8 mouse cellular contexts compared by ENCODE assay signal in genomic region chr6:128090985-128091832, GRCm38 (mm10). TPM values are rescaled to one million over a fixed set of nuclear protein-coding genes. Genes with fewer than 3 reads are reported as not detected.
DNase-seq lines count a peak whose midpoint lies in the region; ATAC-seq and TF ChIP-seq lines count a peak whose summit lies in the region.

No protein-coding gene starts in this region.

- no peak for TF ChIP-seq EP300 in liver, embryonic 14.5 days (IDR thresholded peaks at IDR 0.05; ENCODE audit: low read depth)

- TF ChIP-seq CTCF in brain, embryonic 14.5 days (IDR thresholded peaks at IDR 0.05; ENCODE audit: borderline replicate concordance, extremely low read depth, insufficient read depth, insufficient read length), result peak; percentile 92
- peak; percentile 86 for TF ChIP-seq CTCF in liver, embryonic 14.5 days (IDR thresholded peaks at IDR 0.05; ENCODE audit: low read depth)

- peak overlapping the region; percentile 76 for H3K27ac ChIP-seq in forebrain, embryonic 10.5 days
- H3K27ac ChIP-seq in hindbrain, embryonic 15.5 days (replicated peaks), result peak overlapping the region; percentile 28; the same call in 1 of the 2 replicates
- no peak overlapping the region for H3K27ac ChIP-seq in liver, embryonic 14.5 days
- H3K27ac ChIP-seq in neural tube, embryonic 13.5 days (replicated peaks), result peak overlapping the region; percentile 39; the same call in 1 of the 2 replicates

- no peak overlapping the region for H3K4me2 ChIP-seq in hindbrain, embryonic 15.5 days
- H3K4me2 ChIP-seq in liver, embryonic 14.5 days (ENCODE audit: low read depth), result no peak overlapping the region
- no peak overlapping the region for H3K4me2 ChIP-seq in neural tube, embryonic 13.5 days

- peaks cover 55% of the 10 kb centered on the region for H3K4me1 ChIP-seq in forebrain, embryonic 10.5 days
- peaks cover 25% of the 10 kb centered on the region for H3K4me1 ChIP-seq in hindbrain, embryonic 15.5 days (replicated peaks)
- no peaks in the 10 kb centered on the region for H3K4me1 ChIP-seq in liver, embryonic 14.5 days (replicated peaks; ENCODE audit: control insufficient read depth in 2 of 2, insufficient read depth in 2 of 2, low read length in 1 of 2)
- H3K4me1 ChIP-seq in neural tube, embryonic 13.5 days (replicated peaks), result peaks cover 46% of the 10 kb centered on the region

- 25% methylated on average over 6 of the region's 6 CpGs for WGBS in forebrain, embryonic 10.5 days
- WGBS in hindbrain, embryonic 15.5 days, result 25% methylated on average over 6 of the region's 6 CpGs
- WGBS in liver, embryonic 14.5 days (ENCODE audit: insufficient replicate concordance), result 27% methylated on average over 6 of the region's 6 CpGs
- 20% methylated on average over 6 of the region's 6 CpGs for WGBS in neural tube, embryonic 13.5 days

- peak; percentile 38 for ATAC-seq in hindbrain, embryonic 15.5 days (ENCODE audit: low FRiP score, low read depth)
- ATAC-seq in liver, embryonic 14.5 days (ENCODE audit: insufficient read depth), result no peak
- ATAC-seq in neural tube, embryonic 13.5 days (ENCODE audit: low read depth), result peak; percentile 37; the same call in 1 of the 2 replicates

- no peak overlapping the region for H3K9ac ChIP-seq in hindbrain, embryonic 15.5 days
- no peak overlapping the region for H3K9ac ChIP-seq in liver, embryonic 14.5 days (replicated peaks)
- H3K9ac ChIP-seq in neural tube, embryonic 13.5 days, result no peak overlapping the region

- no peaks in the 10 kb centered on the region for H3K27me3 ChIP-seq in forebrain, embryonic 10.5 days (ENCODE audit: poor library complexity, severe bottlenecking)
- no peaks in the 10 kb centered on the region for H3K27me3 ChIP-seq in hindbrain, embryonic 15.5 days
- no peaks in the 10 kb centered on the region for H3K27me3 ChIP-seq in liver, embryonic 14.5 days (ENCODE audit: control insufficient read depth, insufficient read depth, low read length)
- H3K27me3 ChIP-seq in neural tube, embryonic 13.5 days, result 0 out of 2 replicates have a peak, but pooled peaks cover 2% of the 10 kb centered on the region

- H3K9me3 ChIP-seq in forebrain, embryonic 10.5 days, result no peaks in the 10 kb centered on the region
- H3K9me3 ChIP-seq in hindbrain, embryonic 15.5 days, result no peaks in the 10 kb centered on the region
- H3K9me3 ChIP-seq in liver, embryonic 14.5 days (ENCODE audit: control insufficient read depth, low read length), result no peaks in the 10 kb centered on the region
- H3K9me3 ChIP-seq in neural tube, embryonic 13.5 days, result no peaks in the 10 kb centered on the region

- H3K36me3 ChIP-seq in forebrain, embryonic 10.5 days (replicated peaks), result no peaks in the 10 kb centered on the region
- H3K36me3 ChIP-seq in hindbrain, embryonic 15.5 days, result no peaks in the 10 kb centered on the region
- no peaks in the 10 kb centered on the region for H3K36me3 ChIP-seq in liver, embryonic 14.5 days (replicated peaks; ENCODE audit: control insufficient read depth, insufficient read depth, low read depth)
- no peaks in the 10 kb centered on the region for H3K36me3 ChIP-seq in neural tube, embryonic 13.5 days

- H3K4me3 ChIP-seq in forebrain, embryonic 10.5 days, result no peak overlapping the region
- no peak overlapping the region for H3K4me3 ChIP-seq in hindbrain, embryonic 15.5 days
- H3K4me3 ChIP-seq in liver, embryonic 14.5 days (ENCODE audit: insufficient read depth in 1 of 2, low read depth in 2 of 2, low read length in 2 of 2), result no peak overlapping the region
- H3K4me3 ChIP-seq in neural tube, embryonic 13.5 days, result no peak overlapping the region

- no peak for TF ChIP-seq POLR2A in brain, embryonic 14.5 days (IDR thresholded peaks at IDR 0.05; ENCODE audit: borderline replicate concordance, extremely low read depth, insufficient read depth, insufficient read length, poor library complexity, severe bottlenecking)

- DNase-seq in layer of hippocampus, adult 18-20 months (ENCODE audit: low spot score in 2 of 2), result peak; percentile 39 to 68
- no peak for DNase-seq in layer of hippocampus, adult 11-12 months (ENCODE audit: low spot score)
- peak; percentile 87 for DNase-seq in brain, embryonic 14.5 days (ENCODE audit: low read depth)
- DNase-seq in forebrain, embryonic 10.5 days (ENCODE audit: extremely low spot score, low spot score), result peak; percentile 69
- peak in 1 of 3 experiments; percentile 9 for DNase-seq in liver, embryonic 14.5 days (ENCODE audit: low read depth in 3 of 3, low spot score in 3 of 3)
- DNase-seq in spleen, postnatal 4 days (ENCODE audit: low spot score in 2 of 2), result no peak

RNA-seq across cellular contexts. Expression of gene Tspan9, which starts 52.2 kb away (rescaled TPM):
- 10 to 100 TPM; 48.4 to 53.8 TPM for total RNA-seq in layer of hippocampus, adult 18-20 months (2021)
- polyA plus RNA-seq in brain, embryonic 14.5 days (2012; rRNA removed), result 41.8 and 49.7 TPM in 2 replicates
- polyA plus RNA-seq in forebrain, embryonic 10.5 days (2016; fragmentation: Nextera tagmentation; extraction: Ambion mirVana), result 39.4 and 41.3 TPM in 2 replicates
- 54.2 and 54.4 TPM in 2 replicates for polyA plus RNA-seq in hindbrain, embryonic 15.5 days (2015; fragmentation: Nextera tagmentation; extraction: Ambion mirVana)
- 11.6 and 12.1 TPM in 2 replicates for polyA plus RNA-seq in liver, embryonic 14.5 days (2012; rRNA removed)
- polyA plus RNA-seq in liver, embryonic 14.5 days (2014; fragmentation: Nextera tagmentation; extraction: Ambion mirVana), result 15.5 and 17.2 TPM in 2 replicates
- polyA plus RNA-seq in neural tube, embryonic 13.5 days (2015; fragmentation: Nextera tagmentation; extraction: Ambion mirVana), result 38.5 and 43.5 TPM in 2 replicates

Comparison
In these comparisons a context has a peak if more than half of its experiments do, and no peak if none do; other contexts are left out.
1. DNase-seq: peak in layer of hippocampus, adult 18-20 months (2 of 2), brain, embryonic 14.5 days (single experiment) and forebrain, embryonic 10.5 days (single experiment); none in layer of hippocampus, adult 11-12 months (single experiment) and spleen, postnatal 4 days (0 of 2).